In the genomic region with DNA sequence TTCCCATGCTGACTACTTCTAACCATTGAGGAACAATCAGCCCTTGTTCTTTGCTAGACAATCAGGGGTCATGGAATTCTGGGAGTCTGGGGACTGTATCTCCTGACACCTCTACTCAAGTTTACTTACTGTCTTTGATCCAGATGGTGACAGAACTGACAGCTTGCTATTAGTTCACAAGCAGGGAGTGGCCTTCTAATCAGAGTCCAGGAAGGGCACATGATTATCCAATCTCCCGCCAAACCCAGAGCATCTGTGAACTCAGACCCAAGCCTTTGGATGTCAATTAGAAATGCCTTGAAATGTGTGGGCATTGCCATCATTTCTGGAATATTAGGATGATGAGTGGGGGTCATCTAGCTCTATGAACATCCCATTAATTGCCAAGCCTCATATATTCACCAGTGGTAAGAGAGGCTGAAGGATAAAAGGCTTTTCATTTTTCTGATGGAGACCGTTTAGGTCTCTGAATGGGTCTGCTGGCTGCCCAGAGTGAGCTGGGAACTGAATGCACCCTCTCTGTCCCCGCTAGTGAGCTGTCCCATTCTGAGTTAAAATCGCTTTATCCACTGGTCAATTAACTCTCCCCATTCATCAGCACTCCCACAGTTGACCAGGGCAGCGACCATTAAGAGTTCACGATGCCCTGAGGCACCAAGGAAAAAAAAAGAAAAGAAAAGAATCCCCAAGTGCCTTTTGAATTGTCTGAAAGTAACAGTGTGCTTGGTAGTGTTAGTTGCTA, we compare ENCODE assay signal across 17 mouse cellular contexts. TPM values are rescaled to one million over a fixed set of nuclear protein-coding genes. Genes with fewer than 3 reads are reported as not detected.
A peak's percentile ranks its signal among the peaks of the same experiment; 100 is the strongest.
DNase-seq lines count a peak whose midpoint lies in the region; ATAC-seq and TF ChIP-seq lines count a peak whose summit lies in the region.
"Had no signal": no experiment of that assay in that cellular context is flagged by ENCODE, and none has a peak within 500 bp of the region (broad histone marks: within the 10 kb centered on the region; RNA-seq: fewer than 3 reads in every experiment).

No protein-coding gene starts in this region.

- no peak for TF ChIP-seq CTCF in forebrain, postnatal 0 days (IDR thresholded peaks at IDR 0.05; ENCODE audit: low read depth)
- no peak for TF ChIP-seq CTCF in lung, adult 2 months (IDR thresholded peaks at IDR 0.05; ENCODE audit: insufficient read depth, low read length)

- H3K4me1 ChIP-seq in forebrain, postnatal 0 days (ENCODE audit: insufficient read depth), result no peaks in the 10 kb centered on the region
- peaks cover 21% of the 10 kb centered on the region for H3K4me1 ChIP-seq in forebrain, embryonic 13.5 days
- H3K4me1 ChIP-seq in liver, embryonic 16.5 days (ENCODE audit: control insufficient read depth, low read depth, low read length), result peaks cover 37% of the 10 kb centered on the region
- H3K4me1 ChIP-seq in lung, adult 2 months (ENCODE audit: control insufficient read depth, insufficient read depth, low read length), result no peaks in the 10 kb centered on the region

- no peak overlapping the region for H3K4me3 ChIP-seq in forebrain, postnatal 0 days (ENCODE audit: low read depth, low read length)
- no peak overlapping the region for H3K4me3 ChIP-seq in forebrain, embryonic 13.5 days
- no peak overlapping the region for H3K4me3 ChIP-seq in liver, embryonic 16.5 days (ENCODE audit: low read depth, low read length)
- no peak overlapping the region for H3K4me3 ChIP-seq in lung, adult 2 months (replicated peaks; ENCODE audit: extremely low read depth, low read depth, low read length)
- H3K4me3 ChIP-seq: lung, embryonic 15.5 days; midbrain, embryonic 12.5 days had no signal

- no peak for DNase-seq in forebrain, postnatal 0 days
- DNase-seq in Muller cell, postnatal 12 days (ENCODE audit: inconsistent ontology term), result peak; percentile 94
- peak; percentile 34 for DNase-seq in embryo, embryonic 11 days
- DNase-seq in lung, adult 2 months, result no peak
- no peak for DNase-seq in layer of hippocampus, adult 8-10 months (ENCODE audit: low spot score in 2 of 2)
- DNase-seq: adrenal gland, postnatal 14 days; B cell, adult 2 months; cerebellum, adult 9-10 months; heart, postnatal 14 days had no signal

- WGBS in forebrain, postnatal 0 days, result 13% methylated on average over 6 of the region's 6 CpGs
- WGBS in forebrain, embryonic 13.5 days, result 8% methylated on average over 6 of the region's 6 CpGs
- WGBS in liver, embryonic 16.5 days (ENCODE audit: insufficient replicate concordance), result 69% methylated on average over 6 of the region's 6 CpGs
- 79% methylated on average over 6 of the region's 6 CpGs for WGBS in lung, adult 2 months

- peak; percentile 10; the same call in 1 of the 2 replicates for ATAC-seq in forebrain, postnatal 0 days
- no peak for ATAC-seq in forebrain, embryonic 13.5 days
- ATAC-seq in liver, embryonic 16.5 days (ENCODE audit: low read depth), result peak; percentile 53
- ATAC-seq: intestine, embryonic 16.5 days had no signal

- no peak overlapping the region for H3K4me2 ChIP-seq in forebrain, postnatal 0 days (ENCODE audit: low read depth)
- no peak overlapping the region for H3K4me2 ChIP-seq in forebrain, embryonic 13.5 days
- peak overlapping the region; percentile 30; the same call in 1 of the 2 replicates for H3K4me2 ChIP-seq in liver, embryonic 16.5 days (ENCODE audit: low read depth, low read length)
- H3K4me2 ChIP-seq: heart, embryonic 11.5 days; hindbrain, embryonic 14.5 days; lung, embryonic 15.5 days; midbrain, embryonic 12.5 days had no signal

- no peak for TF ChIP-seq POLR2A in lung, adult 2 months (IDR thresholded peaks at IDR 0.05; ENCODE audit: borderline replicate concordance, extremely low read depth, low read depth, low read length)

- no peaks in the 10 kb centered on the region for H3K9me3 ChIP-seq in forebrain, postnatal 0 days (ENCODE audit: low read length)
- H3K9me3 ChIP-seq in forebrain, embryonic 13.5 days (replicated peaks), result no peaks in the 10 kb centered on the region
- no peaks in the 10 kb centered on the region for H3K9me3 ChIP-seq in liver, embryonic 16.5 days (replicated peaks; ENCODE audit: control insufficient read depth, low read length)
- H3K9me3 ChIP-seq: lung, embryonic 15.5 days; midbrain, embryonic 12.5 days had no signal

- H3K27ac ChIP-seq in forebrain, postnatal 0 days (ENCODE audit: low read depth, low read length), result no peak overlapping the region
- H3K27ac ChIP-seq in forebrain, embryonic 13.5 days, result no peak overlapping the region
- peak overlapping the region; percentile 73; the same call in 1 of the 2 replicates for H3K27ac ChIP-seq in liver, embryonic 16.5 days (ENCODE audit: low read length)
- H3K27ac ChIP-seq: hindbrain, embryonic 14.5 days; lung, embryonic 15.5 days; macrophage had no signal

- H3K36me3 ChIP-seq in forebrain, postnatal 0 days (ENCODE audit: insufficient read depth), result no peaks in the 10 kb centered on the region
- H3K36me3 ChIP-seq in forebrain, embryonic 13.5 days (ENCODE audit: poor library complexity, severe bottlenecking), result no peaks in the 10 kb centered on the region
- H3K36me3 ChIP-seq in liver, embryonic 16.5 days (ENCODE audit: control insufficient read depth, insufficient read depth), result no peaks in the 10 kb centered on the region
- H3K36me3 ChIP-seq: lung, embryonic 15.5 days; midbrain, embryonic 12.5 days had no signal

- H3K27me3 ChIP-seq in forebrain, postnatal 0 days (ENCODE audit: insufficient read depth, low read length), result no peaks in the 10 kb centered on the region
- H3K27me3 ChIP-seq in forebrain, embryonic 13.5 days, result no peaks in the 10 kb centered on the region
- no peaks in the 10 kb centered on the region for H3K27me3 ChIP-seq in liver, embryonic 16.5 days (ENCODE audit: control insufficient read depth, insufficient read depth, low read depth, low read length)
- H3K27me3 ChIP-seq: lung, embryonic 15.5 days had no signal

- no peak overlapping the region for H3K9ac ChIP-seq in forebrain, postnatal 0 days
- no peak overlapping the region for H3K9ac ChIP-seq in forebrain, embryonic 13.5 days
- H3K9ac ChIP-seq in liver, embryonic 16.5 days (ENCODE audit: low read depth, low read length), result no peak overlapping the region; the same call in 1 of the 2 replicates
- H3K9ac ChIP-seq: hindbrain, embryonic 14.5 days; lung, embryonic 15.5 days; midbrain, embryonic 12.5 days had no signal

RNA-seq across cellular contexts. Expression of a gene that starts 58.7 kb away (rescaled TPM):
- total RNA-seq in forebrain, postnatal 0 days (2014; rRNA removed), result 6.5 TPM in 2 replicates
- polyA plus RNA-seq in forebrain, postnatal 0 days (2015; fragmentation: Nextera tagmentation; extraction: Ambion mirVana), result 3.5 and 5.7 TPM in 2 replicates
- polyA plus RNA-seq in forebrain, embryonic 13.5 days (2015; fragmentation: Nextera tagmentation; extraction: Ambion mirVana), result 3.7 and 5.1 TPM in 2 replicates
- polyA plus RNA-seq in liver, embryonic 16.5 days (2015; fragmentation: Nextera tagmentation; extraction: Ambion mirVana), result 54.6 and 59.3 TPM in 2 replicates
- 26.9 and 31.5 TPM in 2 replicates for polyA plus RNA-seq in lung, adult 2 months (2012; rRNA removed)
- total RNA-seq in layer of hippocampus, adult 8-10 months (2022), result 1 to 10 TPM; 5.1 to 8.7 (median 5.4) TPM

RNA-seq across cellular contexts. Expression of a gene that starts 59.6 kb away (rescaled TPM):
- total RNA-seq in forebrain, postnatal 0 days (2014; rRNA removed), result 2.3 and 5.3 TPM in 2 replicates
- 0.59 and 1.1 TPM in 2 replicates for polyA plus RNA-seq in forebrain, postnatal 0 days (2015; fragmentation: Nextera tagmentation; extraction: Ambion mirVana)
- 0.10 and 0.39 TPM in 2 replicates for polyA plus RNA-seq in forebrain, embryonic 13.5 days (2015; fragmentation: Nextera tagmentation; extraction: Ambion mirVana)
- 4.2 and 7.8 TPM in 2 replicates for polyA plus RNA-seq in liver, embryonic 16.5 days (2015; fragmentation: Nextera tagmentation; extraction: Ambion mirVana)
- 2.6 and 10.3 TPM in 2 replicates for polyA plus RNA-seq in lung, adult 2 months (2012; rRNA removed)
- 1 to 10 TPM in 2 of 4 experiments, under 1 TPM in 2; 0.86 to 2.8 (median 1.0) TPM for total RNA-seq in layer of hippocampus, adult 8-10 months (2022)
- polyA plus RNA-seq: macrophage had no signal

Comparison
In these comparisons a context has a peak if more than half of its experiments do, and no peak if none do; other contexts are left out.
1. DNase-seq: peak in Muller cell, postnatal 12 days (single experiment) and embryo, embryonic 11 days (single experiment); none in forebrain, postnatal 0 days (single experiment), lung, adult 2 months (single experiment) and layer of hippocampus, adult 8-10 months (0 of 2).